Mouse (Mus musculus) bone marrow macrophage, adult 2 months (primary cell): ENCODE data around the gene Memo1.

Source experiments
- CTCF ChIP-seq: IDR thresholded peaks from 2 replicates; pipeline ENCODE4 v1.5.1; 2012; ENCODE audit warnings: low read depth, mild to moderate bottlenecking, low read length, moderate library complexity
- POLR2A ChIP-seq: IDR thresholded peaks from 2 replicates; pipeline ENCODE4 v1.6.1; 2012; ENCODE audit warnings: mild to moderate bottlenecking, low read depth, low read length, borderline replicate concordance

- TF ChIP-seq CTCF (no peak), POLR2A (no peak)
These were observed 100.6 kb downstream of the Memo1 start for GRCm38 (mm10) chr17:74194755-74195154.
